Mouse (Mus musculus) intestine, postnatal 0 days (tissue): ENCODE data around the gene Siglec1. TPM values are rescaled to one million over a fixed set of nuclear protein-coding genes. Genes with fewer than 3 reads are reported as not detected.
"Not testable (repeated sequence)": the region's sequence is repeated elsewhere in the genome, so short reads cannot be mapped to it uniquely, and the experiment has no call there.

Experiments used
- ATAC-seq: fragments of 200-750 bp; cut with Nextera tagmentation; 2 replicates; pipeline ENCODE4 v1.8.0; 2017; ENCODE audit warnings: mild to moderate bottlenecking, moderate TSS enrichment, moderate library complexity
- H3K27ac ChIP-seq: fragments of 300-500 bp; sonication (generic); 2 replicates; pipeline ENCODE4 v1.5.1; 2014; ENCODE audit warnings: mild to moderate bottlenecking, low read depth, low read length, moderate library complexity
- H3K27me3 ChIP-seq: fragments of 300-500 bp; sonication (generic); replicated peaks from 2 replicates; pipeline ENCODE4 v1.6.1; 2014; ENCODE audit warnings: low read length, mixed read lengths; ENCODE audit not compliant: control insufficient read depth, insufficient read depth
- H3K36me3 ChIP-seq: fragments of 300-500 bp; sonication (generic); 2 replicates; pipeline ENCODE4 v1.6.1; 2014; ENCODE audit warnings: mild to moderate bottlenecking, moderate library complexity; ENCODE audit not compliant: control insufficient read depth, insufficient read depth
- H3K4me1 ChIP-seq: fragments of 300-500 bp; sonication (generic); replicated peaks from 2 replicates; pipeline ENCODE4 v1.6.1; 2014; ENCODE audit warnings: antibody characterized with exemption, low read length, mixed read lengths; ENCODE audit not compliant: control insufficient read depth, insufficient read depth
- H3K4me2 ChIP-seq: fragments of 300-500 bp; sonication (generic); replicated peaks from 2 replicates; pipeline ENCODE4 v1.6.1; 2014; ENCODE audit warnings: low read depth, mild to moderate bottlenecking, moderate library complexity
- H3K4me3 ChIP-seq: fragments of 300-500 bp; sonication (generic); 2 replicates; pipeline ENCODE4 v1.5.1; 2014; ENCODE audit warnings: low read depth, low read length
- H3K9ac ChIP-seq: fragments of 300-500 bp; sonication (generic); 2 replicates; pipeline ENCODE4 v1.6.1; 2014; ENCODE audit warnings: mild to moderate bottlenecking, low read depth, low read length
- H3K9me3 ChIP-seq: fragments of 300-500 bp; sonication (generic); 2 replicates; pipeline ENCODE4 v1.6.1; 2016; ENCODE audit warnings: mixed run types; ENCODE audit not compliant: control insufficient read depth
- CTCF ChIP-seq: sonication (generic); IDR thresholded peaks from 2 replicates; pipeline ENCODE4 v1.5.1; 2016; ENCODE audit warnings: low read depth, mild to moderate bottlenecking, control low read depth, antibody characterized with exemption, moderate library complexity
- WGBS: fragments of 180-500 bp; shearing (Covaris S2); extraction: QIAGEN DNeasy Blood & Tissue Kit; methylation state at CpG from one replicate; pipeline ENCODE4 v1.1.7; 2014; 5-methylcytosine and 5-hydroxymethylcytosine counted together
- polyA plus RNA-seq: library from polyadenylated mRNA; unstranded; fragments of >200 nt; fragmentation: Nextera tagmentation; extraction: Ambion mirVana; gene quantifications from 2 replicates; pipeline ENCODE4 v1.2.1, GENCODE M21; 2015

Gene Siglec1
- polyA plus RNA-seq, 1 experiment from 2014 or later = 0.20 TPM

DNA sequence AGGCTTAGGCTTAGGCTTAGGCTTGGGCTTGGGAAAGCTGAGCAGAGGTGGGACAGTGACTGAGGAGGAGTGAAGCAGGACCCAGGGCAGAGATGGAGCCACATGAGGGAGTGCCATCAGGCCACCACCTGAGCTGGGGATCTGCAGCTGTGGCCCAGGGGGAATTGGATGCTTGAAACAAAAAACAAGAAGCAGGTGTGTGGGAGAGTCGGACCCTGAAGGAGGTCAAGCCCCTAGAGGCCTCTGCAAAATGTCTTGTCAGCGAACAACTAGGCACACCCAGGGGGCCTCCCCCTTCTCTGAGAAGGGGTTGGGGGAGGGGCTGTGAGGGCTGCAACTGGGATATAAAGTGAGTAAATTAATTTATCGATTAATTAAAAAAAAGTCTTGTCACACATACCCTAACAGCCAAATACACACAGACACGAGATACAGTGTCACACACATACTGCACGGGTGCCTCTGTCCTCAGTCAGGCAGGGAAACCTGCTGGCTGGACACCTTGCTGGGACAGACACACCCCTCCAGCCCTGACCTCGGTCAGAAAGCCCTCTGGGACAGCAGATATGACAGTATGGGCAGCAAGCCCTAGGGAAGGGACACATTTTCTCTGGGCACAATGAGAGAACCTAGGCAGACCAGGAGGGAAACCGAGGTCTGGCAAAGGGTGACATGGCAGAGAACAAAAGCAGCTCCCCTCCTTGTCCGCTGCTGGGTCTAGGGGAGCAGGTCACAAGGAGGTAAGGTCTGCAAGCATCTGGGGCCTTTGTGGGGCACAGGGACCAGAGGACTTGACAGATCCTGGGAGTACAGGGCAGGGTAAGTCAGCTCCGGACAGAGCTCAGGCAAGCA, 39.6 kb upstream of the Siglec1 start:
- WGBS = 72% methylated on average over 9 of the region's 9 CpGs
- H3K27me3 ChIP-seq = no peaks in the 10 kb centered on the region
- no peak for TF ChIP-seq CTCF
- peaks cover 7% of the 10 kb centered on the region; the same call in 1 of the 2 replicates for H3K4me1 ChIP-seq
- H3K9me3 ChIP-seq = no peaks in the 10 kb centered on the region
- no peak overlapping the region for H3K4me3 ChIP-seq
- H3K27ac ChIP-seq = no peak overlapping the region
- H3K4me2 ChIP-seq = no peak overlapping the region
- H3K9ac ChIP-seq = no peak overlapping the region
- H3K36me3 ChIP-seq = no peaks in the 10 kb centered on the region
- no peak for ATAC-seq

DNA sequence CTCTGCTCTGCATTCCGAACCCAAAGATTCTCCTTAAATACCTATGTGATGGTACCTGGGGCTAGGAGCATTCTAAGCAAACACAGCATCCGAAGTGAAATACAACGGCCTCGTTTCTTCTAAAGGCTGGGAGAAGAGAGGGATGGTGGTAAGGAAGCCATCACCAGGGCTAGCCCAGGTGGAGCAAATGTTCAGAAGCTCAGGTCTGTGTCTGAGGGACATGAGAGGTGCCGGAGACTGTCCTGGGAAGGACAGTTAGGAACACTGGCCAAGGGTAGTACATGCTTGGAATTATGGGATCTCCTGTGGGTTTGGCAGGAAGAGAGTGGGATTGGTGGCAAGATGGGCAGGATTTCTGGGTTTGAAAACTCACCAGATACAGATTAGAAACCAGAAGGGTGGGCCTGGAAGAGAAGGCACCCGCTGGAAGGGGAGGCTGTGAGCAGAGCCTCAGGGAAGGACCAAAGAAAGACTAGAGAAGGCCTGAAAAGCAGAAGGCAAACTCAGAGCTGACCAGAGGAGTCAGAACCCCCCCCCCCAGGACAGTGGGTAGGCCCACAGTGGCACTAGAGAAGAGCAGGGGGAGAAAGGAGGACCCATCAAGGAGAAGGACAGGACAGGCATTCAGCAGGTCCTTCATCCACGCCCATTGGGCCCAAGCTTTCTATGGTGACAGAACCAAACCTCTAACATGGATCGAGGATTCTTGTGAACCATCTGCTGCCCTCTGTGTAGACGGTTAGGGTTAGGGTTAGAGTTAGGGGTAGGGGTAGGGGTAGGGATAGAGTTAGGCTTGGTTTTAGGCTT, 38.8 kb upstream of the Siglec1 start:
- WGBS = 93% methylated on average over 9 of the region's 9 CpGs
- Histone ChIP-seq H3K4me3 (no peak overlapping the region), H3K9ac (no peak overlapping the region), H3K27me3 (no peaks in the 10 kb centered on the region), H3K9me3 (no peaks in the 10 kb centered on the region), H3K4me2 (no peak overlapping the region), H3K36me3 (no peaks in the 10 kb centered on the region), H3K4me1 (peaks cover 7% of the 10 kb centered on the region; the same call in 1 of the 2 replicates), H3K27ac (no peak overlapping the region)
- no peak for TF ChIP-seq CTCF
- no peak for ATAC-seq

- ATAC-seq = no peak
- H3K4me3 ChIP-seq = no peak overlapping the region
- H3K27me3 ChIP-seq = no peaks in the 10 kb centered on the region
- H3K9me3 ChIP-seq = no peaks in the 10 kb centered on the region
- WGBS = 70% methylated on average over 3 of the region's 3 CpGs
- no peak overlapping the region for H3K4me2 ChIP-seq
- H3K27ac ChIP-seq = no peak overlapping the region
- H3K36me3 ChIP-seq = no peaks in the 10 kb centered on the region
- TF ChIP-seq CTCF = no peak
- no peak overlapping the region for H3K9ac ChIP-seq
- H3K4me1 ChIP-seq = peaks cover 6% of the 10 kb centered on the region; the same call in 1 of the 2 replicates
Observed at GRCm38 (mm10) chr2:131124166-131124565, 37.6 kb upstream of the Siglec1 start.

DNA sequence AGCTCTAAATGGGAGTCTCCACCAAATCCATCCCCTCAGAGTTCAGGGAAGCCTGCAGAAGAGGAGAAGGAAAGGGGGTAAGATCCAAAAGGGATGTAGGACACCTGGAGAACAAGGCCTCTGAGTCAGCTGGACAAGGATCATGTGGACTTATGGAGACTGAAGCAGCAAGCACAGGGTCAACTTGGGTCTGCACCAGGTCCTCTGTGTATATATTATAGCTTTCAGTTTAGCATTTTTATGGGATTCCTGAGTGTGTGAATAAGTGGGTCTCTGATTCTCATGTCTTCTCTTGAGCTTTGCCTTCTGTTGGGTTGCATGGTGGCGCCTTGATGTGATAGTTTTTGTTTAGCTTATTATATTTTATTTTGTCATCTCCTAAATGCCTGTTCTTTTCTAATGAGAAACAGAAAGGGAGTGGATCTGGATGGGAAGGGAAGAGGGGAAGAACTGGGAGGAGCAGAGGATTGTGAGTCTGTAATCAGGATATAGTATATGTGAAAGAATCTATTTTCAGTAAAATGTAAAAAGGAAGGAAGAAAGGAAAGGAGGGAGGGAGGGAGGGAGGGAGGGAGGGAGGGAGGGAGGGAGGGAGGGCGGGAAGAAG, 32.5 kb upstream of the Siglec1 start:
- no peaks in the 10 kb centered on the region for H3K4me1 ChIP-seq
- H3K27ac ChIP-seq = no peak overlapping the region
- no peak overlapping the region for H3K9ac ChIP-seq

DNA sequence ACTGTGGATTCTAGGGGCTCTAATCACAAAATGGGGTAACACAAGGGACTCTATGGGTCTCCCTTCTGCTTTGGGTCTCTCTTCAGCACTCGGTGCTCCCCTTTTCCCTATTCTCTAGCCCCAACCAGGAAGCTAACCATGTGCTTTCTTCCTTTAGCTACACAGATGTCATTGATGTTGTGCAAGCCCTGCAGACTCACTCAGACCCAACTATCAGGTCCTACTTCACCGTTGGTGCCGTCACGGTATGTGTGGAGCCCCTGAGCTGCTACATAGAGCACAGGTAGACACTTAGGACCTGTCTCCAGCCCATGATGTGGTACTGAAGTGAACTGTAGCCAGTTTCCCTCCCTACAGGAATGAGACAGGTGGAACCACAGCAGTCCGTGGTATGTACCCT, 19.4 kb upstream of the Siglec1 start:
- Histone ChIP-seq H3K36me3 (no peaks in the 10 kb centered on the region), H3K9me3 (no peaks in the 10 kb centered on the region)
- WGBS = 86% methylated on average over 5 of the region's 5 CpGs

More for the DNA sequence above, 32.5 kb upstream of the Siglec1 start:
- Histone ChIP-seq H3K27me3 (no peaks in the 10 kb centered on the region), H3K9me3 (no peaks in the 10 kb centered on the region), H3K36me3 (no peaks in the 10 kb centered on the region), H3K4me3 (no peak overlapping the region), H3K4me2 (no peak overlapping the region)
- no peak for ATAC-seq
- TF ChIP-seq CTCF = no peak
- 65% methylated on average over 2 of the region's 2 CpGs for WGBS

DNA sequence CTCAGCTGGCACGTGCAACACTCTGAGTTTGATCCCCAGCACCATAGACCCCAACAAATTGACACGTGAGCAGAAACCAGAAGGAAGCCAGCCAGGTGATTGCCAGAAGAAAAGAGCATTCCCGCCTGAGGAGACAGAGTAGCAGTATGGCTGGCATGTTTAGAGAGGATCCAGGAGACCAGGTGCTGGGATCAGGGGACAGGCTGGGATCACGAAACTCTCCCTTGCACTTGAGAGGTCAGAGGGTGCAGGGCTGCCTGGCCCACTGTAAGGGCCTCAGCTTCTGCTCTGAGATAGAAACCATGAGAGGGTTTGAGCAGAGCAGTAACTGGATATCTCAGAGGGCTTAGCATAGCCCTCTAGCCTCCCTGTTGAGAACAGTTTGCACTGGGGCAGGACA, 18.5 kb upstream of the Siglec1 start:
- not testable (repeated sequence) for H3K27ac ChIP-seq, H3K4me2 ChIP-seq, H3K9ac ChIP-seq, H3K36me3 ChIP-seq, H3K9me3 ChIP-seq, H3K27me3 ChIP-seq, H3K4me1 ChIP-seq, H3K4me3 ChIP-seq, ATAC-seq
- WGBS = 69% methylated on average over 4 of the region's 4 CpGs

More for the DNA sequence above, 19.4 kb upstream of the Siglec1 start:
- no peak overlapping the region for H3K9ac ChIP-seq
- TF ChIP-seq CTCF = no peak
- H3K27ac ChIP-seq = no peak overlapping the region
- H3K4me2 ChIP-seq = no peak overlapping the region
- H3K27me3 ChIP-seq = no peaks in the 10 kb centered on the region
- ATAC-seq = no peak
- no peaks in the 10 kb centered on the region for H3K4me1 ChIP-seq
- H3K4me3 ChIP-seq = no peak overlapping the region
